Mouse (Mus musculus) forebrain, embryonic 16.5 days (tissue): Measurements from ENCODE around the gene Acot3. TPM values are rescaled to one million over a fixed set of nuclear protein-coding genes. Genes with fewer than 3 reads are reported as not detected.
"Not testable (repeated sequence)": the region's sequence is repeated elsewhere in the genome, so short reads cannot be mapped to it uniquely, and the experiment has no call there.

Experiments used
- ATAC-seq: fragments of 200-750 bp; cut with Nextera tagmentation; 2 replicates; pipeline ENCODE4 v1.8.0; 2017; ENCODE audit warnings: mild to moderate bottlenecking, moderate library complexity
- H3K27ac ChIP-seq: fragments of 300-500 bp; sonication (generic); 2 replicates; pipeline ENCODE4 v1.5.1; 2014; ENCODE audit warnings: low read length, control low read depth
- H3K27me3 ChIP-seq: fragments of 300-500 bp; sonication (generic); replicated peaks from 2 replicates; pipeline ENCODE4 v1.6.1; 2014; ENCODE audit warnings: low read length; ENCODE audit not compliant: control insufficient read depth, insufficient read depth
- H3K36me3 ChIP-seq: fragments of 300-500 bp; sonication (generic); 2 replicates; pipeline ENCODE4 v1.6.1; 2014; ENCODE audit not compliant: control insufficient read depth, insufficient read depth
- H3K4me1 ChIP-seq: fragments of 300-500 bp; sonication (generic); replicated peaks from 2 replicates; pipeline ENCODE4 v1.6.1; 2014; ENCODE audit warnings: low read length; ENCODE audit not compliant: control insufficient read depth, insufficient read depth
- H3K4me2 ChIP-seq: fragments of 300-500 bp; sonication (generic); 2 replicates; pipeline ENCODE4 v1.6.1; 2014; ENCODE audit warnings: mild to moderate bottlenecking, low read length, control low read depth
- H3K4me3 ChIP-seq: fragments of 300-500 bp; sonication (generic); replicated peaks from 2 replicates; pipeline ENCODE4 v1.5.1; 2014; ENCODE audit warnings: mild to moderate bottlenecking, low read length, control low read depth
- H3K9ac ChIP-seq: fragments of 300-500 bp; sonication (generic); replicated peaks from 2 replicates; pipeline ENCODE4 v1.6.1; 2014; ENCODE audit warnings: low read depth, low read length, control low read depth
- H3K9me3 ChIP-seq: fragments of 300-500 bp; sonication (generic); 2 replicates; pipeline ENCODE4 v1.6.1; 2016; ENCODE audit warnings: low read length; ENCODE audit not compliant: control insufficient read depth
- WGBS: fragments of 180-500 bp; shearing (Covaris S2); extraction: QIAGEN DNeasy Blood & Tissue Kit; methylation state at CpG from one replicate; pipeline ENCODE4 v1.1.7; 2014; 5-methylcytosine and 5-hydroxymethylcytosine counted together
- polyA plus RNA-seq: library from polyadenylated mRNA; unstranded; fragments of >200 nt; fragmentation: Nextera tagmentation; extraction: Ambion mirVana; gene quantifications from 2 replicates; pipeline ENCODE4 v1.2.1, GENCODE M21; 2015

The Acot3 gene
- 0.87 and 1.1 TPM in 2 replicates for polyA plus RNA-seq

- no peak for ATAC-seq
- Histone ChIP-seq H3K4me2 (no peak within 1 kb of the TSS; the same call in 1 of the 2 replicates), H3K27me3 (peaks cover 11% of the 10 kb centered on the region), H3K4me1 (peaks cover 8% of the 10 kb centered on the region; the same call in 1 of the 2 replicates), H3K27ac (no peak within 1 kb of the TSS), H3K4me3 (no peak within 1 kb of the TSS), H3K36me3 (no peaks in the 10 kb centered on the region), H3K9ac (no peak within 1 kb of the TSS), H3K9me3 (peaks cover 5% of the 10 kb centered on the region; the same call in 1 of the 2 replicates)
- 91% methylated on average over 5 of the region's 5 CpGs for WGBS
Observed at GRCm38 (mm10) chr12:84051937-84052474, at the start of gene Acot3. Gene Acot3, plus strand, starts transcription at chr12:84052144.

- H3K9ac ChIP-seq: no peak overlapping the region
- no peak overlapping the region for H3K4me3 ChIP-seq
- no peaks in the 10 kb centered on the region for H3K36me3 ChIP-seq
- WGBS: 97% methylated on average over 1 of the region's 1 CpGs
- H3K4me2 ChIP-seq: no peak overlapping the region
- H3K9me3 ChIP-seq: no peaks in the 10 kb centered on the region; the same call in 1 of the 2 replicates
- no peak overlapping the region for H3K27ac ChIP-seq
- H3K4me1 ChIP-seq: peaks cover 6% of the 10 kb centered on the region
- no peak for ATAC-seq
- H3K27me3 ChIP-seq: no peaks in the 10 kb centered on the region
Observed at GRCm38 (mm10) chr12:84003866-84004265, 48.1 kb upstream of the Acot3 start.

GRCm38 (mm10) chr12:84008251-84008650 is 43.7 kb upstream of the Acot3 start:
- Histone ChIP-seq H3K4me2 (no peak overlapping the region), H3K4me3 (no peak overlapping the region), H3K9me3 (no peaks in the 10 kb centered on the region), H3K27ac (no peak overlapping the region; the same call in 1 of the 2 replicates), H3K27me3 (no peaks in the 10 kb centered on the region), H3K36me3 (no peaks in the 10 kb centered on the region), H3K9ac (no peak overlapping the region), H3K4me1 (peaks cover 26% of the 10 kb centered on the region)
- 85% methylated on average over 12 of the region's 12 CpGs for WGBS
- no peak for ATAC-seq

- H3K36me3 ChIP-seq: no peaks in the 10 kb centered on the region
- ATAC-seq: no peak; the same call in 1 of the 2 replicates
- no peaks in the 10 kb centered on the region for H3K27me3 ChIP-seq
- H3K9me3 ChIP-seq: no peaks in the 10 kb centered on the region
- H3K9ac ChIP-seq: peak overlapping the region; percentile 55; the same call in 1 of the 2 replicates
- peak overlapping the region; percentile 55 for H3K4me2 ChIP-seq
- peaks cover 26% of the 10 kb centered on the region for H3K4me1 ChIP-seq
- 41% methylated on average over 8 of the region's 8 CpGs for WGBS
- H3K27ac ChIP-seq: peak overlapping the region; percentile 58
- peak overlapping the region; percentile 52 for H3K4me3 ChIP-seq
Observed at GRCm38 (mm10) chr12:84008729-84009128, 43.2 kb upstream of the Acot3 start.

GRCm38 (mm10) chr12:84009171-84009965 is 42.6 kb upstream of the Acot3 start, which contains the start of gene Acot1:
Gene Acot1, plus strand, starts transcription at chr12:84009490.
- peak within 1 kb of the TSS; percentile 58 for H3K27ac ChIP-seq
- peak within 1 kb of the TSS; percentile 55 for H3K9ac ChIP-seq
- 1% methylated on average over 55 of the region's 70 CpGs for WGBS
- not testable (repeated sequence) for H3K9me3 ChIP-seq, H3K36me3 ChIP-seq, H3K27me3 ChIP-seq
- H3K4me1 ChIP-seq: peaks cover 26% of the 10 kb centered on the region
- peak within 1 kb of the TSS; percentile 52 for H3K4me3 ChIP-seq
- H3K4me2 ChIP-seq: peak within 1 kb of the TSS; percentile 55
- peak; percentile 94 for ATAC-seq

DNA sequence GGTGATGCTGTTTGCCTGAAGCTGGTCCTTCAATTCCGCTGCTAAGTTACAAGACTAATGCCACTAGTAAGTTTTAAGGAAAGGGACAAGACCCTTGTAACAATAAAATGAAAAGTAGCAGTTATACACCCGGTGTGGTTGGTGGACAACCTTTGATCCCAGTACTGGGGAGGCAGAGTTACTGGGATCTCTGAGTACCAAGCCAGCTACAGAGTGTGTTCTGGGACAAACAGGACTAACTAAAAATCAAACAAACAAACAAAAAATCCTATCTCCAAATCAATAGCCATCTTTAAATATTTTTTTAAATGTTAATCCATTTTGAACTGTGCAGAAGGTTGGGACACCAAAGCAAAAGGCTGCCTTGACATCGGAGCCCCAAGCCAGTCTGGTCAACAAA is 41.7 kb upstream of the Acot3 start:
- Histone ChIP-seq H3K9me3 (no peaks in the 10 kb centered on the region), H3K9ac (no peak overlapping the region; the same call in 1 of the 2 replicates), H3K27ac (0 out of 2 replicates have a peak overlapping the region, but pooled peaks have one; percentile 2), H3K4me1 (peaks cover 26% of the 10 kb centered on the region), H3K4me2 (peak overlapping the region; percentile 55), H3K4me3 (peak overlapping the region; percentile 52), H3K36me3 (no peaks in the 10 kb centered on the region), H3K27me3 (no peaks in the 10 kb centered on the region)
- WGBS: 66% methylated on average over 3 of the region's 3 CpGs
- no peak for ATAC-seq

DNA sequence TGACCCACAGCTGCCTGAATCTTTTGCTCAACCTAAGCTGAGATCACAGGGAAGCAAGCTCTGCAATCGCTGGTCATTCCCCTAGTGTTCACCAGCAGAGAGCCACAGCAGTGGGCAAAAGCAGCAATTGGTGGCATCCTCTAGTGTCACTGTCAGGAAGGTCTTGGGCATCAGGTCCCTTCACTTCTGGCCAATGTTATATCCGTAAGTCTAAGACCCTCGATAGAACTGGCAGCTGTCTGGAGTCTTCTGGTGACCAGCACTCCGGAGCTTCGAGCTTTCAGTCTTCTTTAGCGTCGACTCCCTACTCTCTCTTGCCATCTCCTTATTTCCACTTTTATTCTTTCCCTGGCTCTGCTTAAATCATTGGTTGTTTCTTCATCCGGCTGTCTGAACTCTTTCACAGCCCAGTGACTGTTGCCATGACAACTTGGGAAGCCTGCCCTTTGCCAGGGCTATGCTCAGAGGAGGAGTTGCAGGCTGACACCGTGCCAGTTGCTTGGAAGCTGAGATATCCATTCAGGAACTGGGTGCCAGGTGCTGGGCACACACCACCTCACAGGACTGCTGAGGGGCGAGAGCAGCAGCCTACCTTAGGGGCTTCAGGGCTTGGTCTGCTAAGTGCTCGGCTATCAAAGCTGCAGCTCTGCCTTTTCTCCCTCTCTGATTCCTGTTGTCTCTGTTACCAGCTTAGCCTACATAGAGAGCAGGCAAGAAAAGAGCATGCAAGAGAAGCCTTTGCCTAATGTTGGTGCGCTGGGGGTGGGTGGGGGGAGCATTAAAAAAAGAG is 40.5 kb upstream of the Acot3 start:
- WGBS: 10% methylated on average over 12 of the region's 12 CpGs
- no peaks in the 10 kb centered on the region for H3K27me3 ChIP-seq
- H3K4me2 ChIP-seq: peak overlapping the region; percentile 55
- peak overlapping the region; percentile 28 for H3K4me3 ChIP-seq
- no peaks in the 10 kb centered on the region for H3K36me3 ChIP-seq
- peak overlapping the region; percentile 37; the same call in 1 of the 2 replicates for H3K9ac ChIP-seq
- peak; percentile 75 for ATAC-seq
- H3K9me3 ChIP-seq: no peaks in the 10 kb centered on the region
- peak overlapping the region; percentile 58 for H3K27ac ChIP-seq
- peaks cover 26% of the 10 kb centered on the region for H3K4me1 ChIP-seq

GRCm38 (mm10) chr12:84013130-84013529 is 38.8 kb upstream of the Acot3 start:
- no peak overlapping the region for H3K4me2 ChIP-seq

GRCm38 (mm10) chr12:84013701-84014100 is 38.2 kb upstream of the Acot3 start:
- H3K9ac ChIP-seq: no peak overlapping the region
- peaks cover 21% of the 10 kb centered on the region for H3K4me1 ChIP-seq
- H3K27ac ChIP-seq: no peak overlapping the region
- 87% methylated on average over 7 of the region's 7 CpGs for WGBS
- H3K36me3 ChIP-seq: no peaks in the 10 kb centered on the region
- no peak overlapping the region for H3K4me3 ChIP-seq
- H3K9me3 ChIP-seq: no peaks in the 10 kb centered on the region
- no peaks in the 10 kb centered on the region for H3K27me3 ChIP-seq
- ATAC-seq: no peak
- H3K4me2 ChIP-seq: no peak overlapping the region

More at GRCm38 (mm10) chr12:84013130-84013529, 38.8 kb upstream of the Acot3 start:
- Histone ChIP-seq H3K27ac (no peak overlapping the region), H3K4me3 (no peak overlapping the region), H3K9me3 (no peaks in the 10 kb centered on the region), H3K4me1 (peaks cover 26% of the 10 kb centered on the region), H3K9ac (no peak overlapping the region), H3K36me3 (no peaks in the 10 kb centered on the region), H3K27me3 (no peaks in the 10 kb centered on the region)
- ATAC-seq: no peak
- WGBS: 64% methylated on average over 6 of the region's 6 CpGs
